9 mouse cellular contexts compared by ENCODE assay signal in the genomic region with DNA sequence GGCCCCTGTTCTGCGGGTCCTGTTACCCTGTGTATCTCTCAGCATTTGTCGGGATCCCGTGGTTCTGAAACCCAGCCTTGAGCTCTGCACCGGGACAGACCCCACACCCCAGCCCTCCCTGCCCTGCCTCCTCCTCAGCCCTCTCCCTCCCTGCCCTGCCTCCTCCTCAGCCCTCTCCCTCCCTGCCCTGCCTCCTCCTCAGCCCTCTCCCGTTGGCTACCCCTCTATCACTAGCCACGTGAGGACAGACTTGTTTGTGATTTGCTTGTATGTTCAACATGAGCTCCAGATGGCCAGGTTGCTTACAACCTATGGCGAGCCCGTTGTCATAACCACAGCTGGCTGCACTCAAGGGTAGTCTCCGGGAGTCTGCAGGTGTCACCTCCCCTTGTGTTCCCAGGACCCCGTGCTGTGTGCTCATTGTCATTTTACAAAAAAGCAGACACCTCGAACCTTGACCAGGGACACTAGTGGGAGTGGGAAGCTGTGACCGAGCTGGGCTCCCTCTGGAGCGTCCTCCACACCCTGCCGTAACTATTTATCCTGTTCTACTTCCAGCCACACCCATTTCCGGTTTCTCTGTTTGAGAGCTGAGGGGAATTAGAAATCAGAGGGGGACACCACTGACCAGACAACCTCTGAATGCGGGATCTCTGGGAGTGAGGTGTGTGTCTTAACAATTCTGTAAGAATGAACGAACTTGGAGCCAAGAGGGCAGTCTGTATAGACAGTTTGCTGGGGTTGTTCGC. TPM values are rescaled to one million over a fixed set of nuclear protein-coding genes. Genes with fewer than 3 reads are reported as not detected.
DNase-seq lines count a peak whose midpoint lies in the region; ATAC-seq lines count a peak whose summit lies in the region.
"Had no signal": no experiment of that assay in that cellular context is flagged by ENCODE, and none has a peak within 500 bp of the region (broad histone marks: within the 10 kb centered on the region; RNA-seq: fewer than 3 reads in every experiment).

No protein-coding gene starts in this region.

- H3K4me3 ChIP-seq in forebrain, embryonic 12.5 days (replicated peaks), result no peak overlapping the region
- H3K4me3 ChIP-seq in forebrain, embryonic 14.5 days (ENCODE audit: low read depth, low read length), result no peak overlapping the region
- H3K4me3 ChIP-seq in liver, embryonic 12.5 days, result no peak overlapping the region
- no peak overlapping the region for H3K4me3 ChIP-seq in limb, embryonic 12.5 days (replicated peaks)
- H3K4me3 ChIP-seq: forebrain, embryonic 13.5 days had no signal

- ATAC-seq in forebrain, embryonic 12.5 days (ENCODE audit: low FRiP score), result no peak
- ATAC-seq in forebrain, embryonic 14.5 days, result no peak
- ATAC-seq in liver, embryonic 12.5 days, result no peak
- ATAC-seq in limb, embryonic 12.5 days (ENCODE audit: insufficient number of reproducible peaks, insufficient read depth, low FRiP score, low TSS enrichment, low read depth), result no peak
- ATAC-seq: forebrain, embryonic 13.5 days had no signal

- no peak overlapping the region for H3K27ac ChIP-seq in forebrain, embryonic 12.5 days
- H3K27ac ChIP-seq in forebrain, embryonic 14.5 days (ENCODE audit: low read depth, low read length), result no peak overlapping the region
- H3K27ac ChIP-seq in liver, embryonic 12.5 days, result no peak overlapping the region
- H3K27ac ChIP-seq in limb, embryonic 12.5 days, result no peak overlapping the region
- H3K27ac ChIP-seq: forebrain, embryonic 13.5 days had no signal

- H3K9ac ChIP-seq in forebrain, embryonic 12.5 days, result no peak overlapping the region
- H3K9ac ChIP-seq in forebrain, embryonic 14.5 days (ENCODE audit: low read length), result no peak overlapping the region
- no peak overlapping the region for H3K9ac ChIP-seq in liver, embryonic 12.5 days
- H3K9ac ChIP-seq in limb, embryonic 12.5 days (replicated peaks), result no peak overlapping the region
- H3K9ac ChIP-seq: forebrain, embryonic 13.5 days had no signal

- no peak for DNase-seq in forebrain, embryonic 14.5 days (ENCODE audit: low spot score)
- DNase-seq in liver (no peak), R1 (ENCODE audit: low read depth, low spot score) (peak; percentile 92)
- no peak for DNase-seq in T-cell, adult 2 months (ENCODE audit: low spot score)
- no peak for DNase-seq in spleen, postnatal 10 days (ENCODE audit: low spot score in 2 of 2)

- no peaks in the 10 kb centered on the region for H3K36me3 ChIP-seq in forebrain, embryonic 12.5 days (replicated peaks)
- H3K36me3 ChIP-seq in forebrain, embryonic 14.5 days (ENCODE audit: control insufficient read depth, insufficient read depth, low read length), result no peaks in the 10 kb centered on the region
- H3K36me3 ChIP-seq in liver, embryonic 12.5 days, result no peaks in the 10 kb centered on the region
- no peaks in the 10 kb centered on the region for H3K36me3 ChIP-seq in limb, embryonic 12.5 days

- H3K27me3 ChIP-seq in forebrain, embryonic 12.5 days, result peaks cover 5% of the 10 kb centered on the region; the same call in 1 of the 2 replicates
- H3K27me3 ChIP-seq in forebrain, embryonic 14.5 days (replicated peaks; ENCODE audit: control insufficient read depth, insufficient read depth, low read length), result no peaks in the 10 kb centered on the region
- H3K27me3 ChIP-seq in liver, embryonic 12.5 days (replicated peaks), result peaks cover 55% of the 10 kb centered on the region
- H3K27me3 ChIP-seq in limb, embryonic 12.5 days, result peaks cover 31% of the 10 kb centered on the region

- H3K9me3 ChIP-seq in forebrain, embryonic 12.5 days, result no peaks in the 10 kb centered on the region
- H3K9me3 ChIP-seq in forebrain, embryonic 14.5 days (replicated peaks; ENCODE audit: control insufficient read depth, low read length), result no peaks in the 10 kb centered on the region
- H3K9me3 ChIP-seq in liver, embryonic 12.5 days (replicated peaks), result no peaks in the 10 kb centered on the region
- no peaks in the 10 kb centered on the region for H3K9me3 ChIP-seq in limb, embryonic 12.5 days
- H3K9me3 ChIP-seq: forebrain, embryonic 13.5 days had no signal

- peaks cover 7% of the 10 kb centered on the region for H3K4me1 ChIP-seq in forebrain, embryonic 12.5 days
- H3K4me1 ChIP-seq in forebrain, embryonic 14.5 days (ENCODE audit: control insufficient read depth, insufficient read depth, low read length), result no peaks in the 10 kb centered on the region; the same call in 1 of the 2 replicates
- no peaks in the 10 kb centered on the region for H3K4me1 ChIP-seq in liver, embryonic 12.5 days
- peaks cover 46% of the 10 kb centered on the region for H3K4me1 ChIP-seq in limb, embryonic 12.5 days (replicated peaks)

- H3K4me2 ChIP-seq in forebrain, embryonic 12.5 days, result peak overlapping the region; percentile 19; the same call in 1 of the 2 replicates
- H3K4me2 ChIP-seq in forebrain, embryonic 14.5 days (ENCODE audit: low read length), result no peak overlapping the region
- peak overlapping the region; percentile 28 for H3K4me2 ChIP-seq in liver, embryonic 12.5 days
- peak overlapping the region; percentile 20 for H3K4me2 ChIP-seq in limb, embryonic 12.5 days
- H3K4me2 ChIP-seq: forebrain, embryonic 13.5 days had no signal

- 39% methylated on average over 18 of the region's 18 CpGs for WGBS in forebrain, embryonic 12.5 days
- WGBS in forebrain, embryonic 14.5 days, result 43% methylated on average over 18 of the region's 18 CpGs
- WGBS in liver, embryonic 12.5 days (ENCODE audit: insufficient replicate concordance), result 24% methylated on average over 18 of the region's 18 CpGs
- WGBS in limb, embryonic 12.5 days, result 26% methylated on average over 18 of the region's 18 CpGs

RNA-seq across cellular contexts. Expression of a gene that starts 26.4 kb away (rescaled TPM):
- polyA plus RNA-seq in forebrain, embryonic 12.5 days (2016; fragmentation: Nextera tagmentation; extraction: Ambion mirVana), result 0.57 and 0.87 TPM in 2 replicates
- 7.8 and 10.3 TPM in 2 replicates for polyA plus RNA-seq in forebrain, embryonic 14.5 days (2014; fragmentation: Nextera tagmentation; extraction: Ambion mirVana)
- polyA plus RNA-seq in liver, embryonic 12.5 days (2016; fragmentation: Nextera tagmentation; extraction: Ambion mirVana), result 0.14 and 0.24 TPM in 2 replicates
- 2.5 and 2.6 TPM in 2 replicates for polyA plus RNA-seq in limb, embryonic 12.5 days (2016; fragmentation: Nextera tagmentation; extraction: Ambion mirVana)

RNA-seq across cellular contexts. Expression of a gene that starts 46.7 kb away (rescaled TPM):
- 10.5 and 10.9 TPM in 2 replicates for polyA plus RNA-seq in forebrain, embryonic 12.5 days (2016; fragmentation: Nextera tagmentation; extraction: Ambion mirVana)
- 5.0 and 7.8 TPM in 2 replicates for polyA plus RNA-seq in forebrain, embryonic 14.5 days (2014; fragmentation: Nextera tagmentation; extraction: Ambion mirVana)
- polyA plus RNA-seq in liver, embryonic 12.5 days (2016; fragmentation: Nextera tagmentation; extraction: Ambion mirVana), result 4.8 and 5.9 TPM in 2 replicates
- polyA plus RNA-seq in limb, embryonic 12.5 days (2016; fragmentation: Nextera tagmentation; extraction: Ambion mirVana), result 24.3 and 26.7 TPM in 2 replicates
